8 mouse cellular contexts compared by ENCODE assay signal in the genomic region with DNA sequence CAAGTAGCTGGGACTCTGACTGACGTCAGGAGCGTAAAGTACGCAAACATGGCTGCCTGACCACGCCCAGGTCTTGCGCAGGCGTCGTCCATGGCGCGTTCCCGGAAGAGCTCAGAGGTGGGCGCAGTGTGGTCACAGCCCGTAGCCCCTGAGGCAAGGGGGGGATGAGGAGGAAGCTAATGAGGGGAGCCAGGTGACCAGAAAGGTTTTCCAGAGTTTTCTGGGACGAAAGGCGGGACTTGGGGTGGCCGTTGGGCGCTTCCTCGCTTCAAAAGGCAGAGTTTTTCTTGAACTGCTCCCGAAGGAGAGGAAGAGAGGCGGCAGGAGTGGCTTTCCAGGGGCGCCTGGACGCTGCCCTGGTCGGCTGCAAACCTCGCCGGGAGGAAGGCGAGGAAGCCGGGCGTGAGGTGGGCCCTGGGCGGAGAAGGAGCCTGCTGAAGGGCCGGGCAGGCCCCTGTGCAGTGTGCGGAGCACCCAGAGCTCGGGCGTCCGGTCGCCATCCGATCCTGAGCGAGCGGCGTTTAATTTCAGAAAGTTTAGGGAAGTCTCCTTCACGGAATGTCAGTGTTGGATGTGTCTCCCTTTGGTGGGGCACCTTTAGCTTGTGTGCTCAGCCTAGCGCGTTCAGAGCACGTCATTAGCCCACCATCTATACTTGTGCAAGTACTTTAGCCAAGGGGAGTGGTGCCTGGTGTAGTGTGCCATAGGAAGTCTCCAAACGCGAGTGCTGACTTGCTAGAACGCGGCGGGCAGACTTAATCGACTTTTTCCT. TPM values are rescaled to one million over a fixed set of nuclear protein-coding genes. Genes with fewer than 3 reads are reported as not detected.
DNase-seq lines count a peak whose midpoint lies in the region; ATAC-seq lines count a peak whose summit lies in the region.

3830406C13Rik (plus strand) TSS at position 33 of the 772 bp plus-strand sequence.

- H3K9ac ChIP-seq in hindbrain, embryonic 12.5 days: peak within 1 kb of the TSS; percentile 82

- H3K27ac ChIP-seq in hindbrain, embryonic 12.5 days: peak within 1 kb of the TSS; percentile 82

- ATAC-seq in hindbrain, embryonic 12.5 days (ENCODE audit: low FRiP score): peak; percentile 99

- peak within 1 kb of the TSS; percentile 71 for H3K4me2 ChIP-seq in hindbrain, embryonic 12.5 days (replicated peaks)

- no peaks in the 10 kb centered on the region for H3K36me3 ChIP-seq in hindbrain, embryonic 12.5 days

- 1% methylated on average over 48 of the region's 48 CpGs for WGBS in hindbrain, embryonic 12.5 days

- DNase-seq in Muller cell, postnatal 12 days (ENCODE audit: inconsistent ontology term): peak; percentile 81
- DNase-seq in cerebellum, adult 9-11 months: peak; percentile 87
- peak; percentile 72 to 84 for DNase-seq in frontal cortex, postnatal 10 days (ENCODE audit: low spot score in 2 of 2)
- DNase-seq in layer of hippocampus, postnatal 14 days (ENCODE audit: low spot score in 2 of 2): peak; percentile 80 to 88
- peak; percentile 87 for DNase-seq in lung, postnatal 14 days
- peak; percentile 74 for DNase-seq in retina, adult 2 months (ENCODE audit: low read depth, low spot score)
- DNase-seq in thymus, postnatal 36 days: peak; percentile 72 to 80

- H3K4me1 ChIP-seq in hindbrain, embryonic 12.5 days: no peaks in the 10 kb centered on the region

- no peaks in the 10 kb centered on the region for H3K27me3 ChIP-seq in hindbrain, embryonic 12.5 days

- H3K4me3 ChIP-seq in hindbrain, embryonic 12.5 days: peak within 1 kb of the TSS; percentile 58

- H3K9me3 ChIP-seq in hindbrain, embryonic 12.5 days (replicated peaks): no peaks in the 10 kb centered on the region

RNA-seq across cellular contexts. Expression of gene 3830406C13Rik, which starts in this region (rescaled TPM):
- polyA plus RNA-seq in hindbrain, embryonic 12.5 days (2016; fragmentation: Nextera tagmentation; extraction: Ambion mirVana): 30.4 and 32.6 TPM in 2 replicates
- 10 to 100 TPM; 30.8 to 32.4 TPM for total RNA-seq in layer of hippocampus, postnatal 14 days (2021)

Comparison
In these comparisons a context has a peak if more than half of its experiments do, and no peak if none do; other contexts are left out.
1. Peak in every context shown above with its lines: DNase-seq, ATAC-seq, H3K4me3 ChIP-seq and H3K27ac ChIP-seq.